Mouse (Mus musculus) stomach, postnatal 0 days (tissue): ENCODE results near the gene Xpo4. TPM values are rescaled to one million over a fixed set of nuclear protein-coding genes. Genes with fewer than 3 reads are reported as not detected.
A peak's percentile ranks its signal among the peaks of the same experiment; 100 is the strongest.
"Not testable (repeated sequence)": the region's sequence is repeated elsewhere in the genome, so short reads cannot be mapped to it uniquely, and the experiment has no call there.

Experiments
- ATAC-seq: fragments of 200-750 bp; cut with Nextera tagmentation; 2 replicates; pipeline ENCODE4 v1.8.0; 2017; ENCODE audit not compliant: low FRiP score, low TSS enrichment
- DNase-seq: peaks from one replicate; pipeline ENCODE4 v3.0.0-alpha.2; 2016; ENCODE audit warnings: low spot score
- H3K27ac ChIP-seq: fragments of 300-500 bp; sonication (generic); replicated peaks from 2 replicates; pipeline ENCODE4 v1.5.1; 2014; ENCODE audit warnings: mild to moderate bottlenecking, control low read depth
- H3K27me3 ChIP-seq: fragments of 300-500 bp; sonication (generic); 2 replicates; pipeline ENCODE4 v1.6.1; 2014; ENCODE audit warnings: low read length; ENCODE audit not compliant: control insufficient read depth, insufficient read depth
- H3K36me3 ChIP-seq: fragments of 300-500 bp; sonication (generic); 2 replicates; pipeline ENCODE4 v1.6.1; 2014; ENCODE audit warnings: low read length, mixed read lengths; ENCODE audit not compliant: control insufficient read depth, insufficient read depth
- H3K4me1 ChIP-seq: fragments of 300-500 bp; sonication (generic); replicated peaks from 2 replicates; pipeline ENCODE4 v1.6.1; 2014; ENCODE audit warnings: antibody characterized with exemption; ENCODE audit not compliant: control insufficient read depth, insufficient read depth
- H3K4me2 ChIP-seq: fragments of 300-500 bp; sonication (generic); replicated peaks from 2 replicates; pipeline ENCODE4 v1.6.1; 2014; ENCODE audit warnings: low read depth, mild to moderate bottlenecking, control low read depth, moderate library complexity
- H3K4me3 ChIP-seq: fragments of 300-500 bp; sonication (generic); 2 replicates; pipeline ENCODE4 v1.5.1; 2014; ENCODE audit warnings: low read depth, low read length, control low read depth
- H3K9ac ChIP-seq: fragments of 300-500 bp; sonication (generic); 2 replicates; pipeline ENCODE4 v1.6.1; 2014; ENCODE audit warnings: mild to moderate bottlenecking, low read length, control low read depth, mixed read lengths
- H3K9me3 ChIP-seq: fragments of 300-500 bp; sonication (generic); 2 replicates; pipeline ENCODE4 v1.6.1; 2016; ENCODE audit warnings: low read length; ENCODE audit not compliant: control insufficient read depth
- CTCF ChIP-seq: IDR thresholded peaks from 2 replicates; pipeline ENCODE4 v1.5.1; 2016; ENCODE audit warnings: antibody characterized with exemption, low read depth, mild to moderate bottlenecking, moderate library complexity
- EP300 ChIP-seq: optimal IDR thresholded peaks from 2 replicates; pipeline ENCODE3; 2016; ENCODE audit warnings: antibody characterized with exemption
- WGBS: fragments of 180-500 bp; shearing (Covaris S2); extraction: QIAGEN DNeasy Blood & Tissue Kit; methylation state at CpG from one replicate; pipeline ENCODE4 v1.1.7; 2014; 5-methylcytosine and 5-hydroxymethylcytosine counted together
- polyA plus RNA-seq: library from polyadenylated mRNA; unstranded; fragments of >200 nt; fragmentation: Nextera tagmentation; extraction: Ambion mirVana; gene quantifications from 2 replicates; pipeline ENCODE4 v1.2.1, GENCODE M21; 2015

The Xpo4 gene
- polyA plus RNA-seq, 1 experiment from 2014 or later = 7.9 TPM

DNA sequence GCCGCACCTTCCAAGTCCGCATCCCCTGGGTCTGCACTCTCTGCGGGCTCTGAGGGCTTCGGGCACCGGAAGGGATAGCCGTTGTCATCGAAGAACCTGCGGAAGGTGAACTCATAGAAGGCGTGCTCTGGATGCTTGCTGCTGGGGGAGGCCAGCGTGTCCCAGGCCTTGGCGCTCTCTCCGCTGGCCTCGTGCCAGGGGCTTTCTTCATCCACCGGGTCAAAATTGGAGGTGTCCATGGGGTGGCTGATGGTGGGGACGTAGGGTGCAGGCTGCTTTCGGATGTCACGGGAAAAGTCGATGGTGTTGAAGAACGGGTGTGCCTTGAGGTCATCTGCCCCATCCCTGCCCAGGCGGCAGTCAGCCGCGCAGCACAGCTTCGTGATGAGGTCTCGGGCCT is 26.1 kb upstream of the Xpo4 start:
- no peak for ATAC-seq

DNA sequence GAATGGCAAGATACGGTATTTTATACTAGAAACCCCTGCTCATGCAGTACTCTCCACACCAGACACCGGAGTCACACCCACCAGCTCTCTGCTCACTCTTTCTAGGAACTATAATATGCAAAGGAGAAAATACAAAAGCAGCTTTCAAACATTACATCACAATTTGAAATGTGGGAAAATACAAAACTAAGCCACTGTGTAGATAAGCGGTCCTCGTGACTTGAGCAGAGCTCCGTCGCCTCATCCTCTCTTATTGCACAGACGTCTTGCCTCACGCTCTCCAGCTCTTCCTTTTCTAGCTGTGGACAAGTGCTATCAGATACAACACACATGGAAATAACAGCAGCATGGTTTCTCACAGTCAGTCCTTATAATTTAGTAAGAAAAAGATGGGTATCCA is 25.5 kb upstream of the Xpo4 start:
- WGBS = 89% methylated on average over 8 of the region's 8 CpGs
- H3K9ac ChIP-seq = no peak overlapping the region
- peaks cover 14% of the 10 kb centered on the region; the same call in 1 of the 2 replicates for H3K36me3 ChIP-seq
- H3K9me3 ChIP-seq = no peaks in the 10 kb centered on the region
- H3K27me3 ChIP-seq = no peaks in the 10 kb centered on the region
- no peaks in the 10 kb centered on the region for H3K4me1 ChIP-seq
- ATAC-seq (no peak), DNase-seq (no peak)
- TF ChIP-seq CTCF = no peak
- TF ChIP-seq EP300 = no peak
- no peak overlapping the region for H3K4me2 ChIP-seq
- no peak overlapping the region for H3K4me3 ChIP-seq
- no peak overlapping the region for H3K27ac ChIP-seq

More for the DNA sequence above, 26.1 kb upstream of the Xpo4 start:
- H3K27ac ChIP-seq = no peak overlapping the region
- no peaks in the 10 kb centered on the region for H3K9me3 ChIP-seq
- no peaks in the 10 kb centered on the region for H3K27me3 ChIP-seq
- H3K4me3 ChIP-seq = no peak overlapping the region
- H3K36me3 ChIP-seq = peaks cover 16% of the 10 kb centered on the region; the same call in 1 of the 2 replicates
- no peak overlapping the region for H3K9ac ChIP-seq
- no peak for DNase-seq
- 94% methylated on average over 24 of the region's 24 CpGs for WGBS
- no peaks in the 10 kb centered on the region for H3K4me1 ChIP-seq
- H3K4me2 ChIP-seq = no peak overlapping the region
- TF ChIP-seq CTCF (no peak), EP300 (no peak)

DNA sequence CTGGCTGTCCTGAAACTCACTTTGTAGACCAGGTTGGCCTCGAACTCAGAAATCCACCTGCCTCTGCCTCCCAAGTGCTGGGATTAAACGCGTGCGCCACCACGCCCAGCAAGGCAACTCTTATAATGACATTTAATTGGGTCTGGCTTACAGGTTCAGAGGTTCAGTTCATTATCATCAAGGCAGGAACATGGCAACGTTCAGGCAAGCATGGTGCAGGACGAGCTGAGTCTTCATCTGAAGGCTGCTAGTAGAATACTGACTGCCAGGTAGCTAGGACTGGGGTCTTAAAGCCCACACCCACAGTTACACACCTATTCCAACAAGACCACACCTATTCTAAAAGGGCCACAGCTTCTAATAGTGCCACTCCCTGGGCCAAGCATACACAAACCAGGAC is 22.8 kb upstream of the Xpo4 start:
- not testable (repeated sequence) for H3K27me3 ChIP-seq, DNase-seq, H3K36me3 ChIP-seq, H3K4me3 ChIP-seq, H3K4me2 ChIP-seq, ATAC-seq, H3K9me3 ChIP-seq, H3K9ac ChIP-seq, H3K27ac ChIP-seq, H3K4me1 ChIP-seq
- 94% methylated on average over 7 of the region's 7 CpGs for whole genome bisulfite sequencing

DNA sequence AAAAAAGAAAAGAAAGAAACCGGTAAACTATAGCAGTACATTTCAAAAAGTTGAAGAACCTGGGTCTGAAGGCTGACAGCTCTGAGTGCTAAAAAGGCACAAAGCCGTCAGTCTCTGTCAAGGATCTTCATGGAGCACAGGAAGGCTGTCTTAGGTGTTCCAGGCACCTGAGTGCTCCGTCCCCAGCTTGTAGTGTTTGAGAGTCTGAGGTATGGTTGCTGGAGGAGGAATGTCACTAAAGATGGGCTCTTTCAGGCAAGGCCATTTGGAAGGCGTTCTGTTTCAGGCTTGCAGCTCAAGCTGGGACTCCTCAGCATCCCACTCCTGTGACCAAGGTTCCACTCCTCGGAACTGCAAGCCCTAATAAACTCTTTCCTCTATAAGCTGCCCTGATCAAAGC is 22.2 kb upstream of the Xpo4 start:
- ATAC-seq (no peak), DNase-seq (no peak)
- no peak overlapping the region for H3K4me3 ChIP-seq
- H3K9me3 ChIP-seq = no peaks in the 10 kb centered on the region
- H3K4me1 ChIP-seq = no peaks in the 10 kb centered on the region
- peaks cover 7% of the 10 kb centered on the region; the same call in 1 of the 2 replicates for H3K36me3 ChIP-seq
- H3K9ac ChIP-seq = no peak overlapping the region
- H3K4me2 ChIP-seq = no peak overlapping the region
- TF ChIP-seq CTCF = no peak
- TF ChIP-seq EP300 = no peak
- H3K27me3 ChIP-seq = no peaks in the 10 kb centered on the region
- 81% methylated on average over 5 of the region's 5 CpGs for WGBS
- no peak overlapping the region for H3K27ac ChIP-seq

DNA sequence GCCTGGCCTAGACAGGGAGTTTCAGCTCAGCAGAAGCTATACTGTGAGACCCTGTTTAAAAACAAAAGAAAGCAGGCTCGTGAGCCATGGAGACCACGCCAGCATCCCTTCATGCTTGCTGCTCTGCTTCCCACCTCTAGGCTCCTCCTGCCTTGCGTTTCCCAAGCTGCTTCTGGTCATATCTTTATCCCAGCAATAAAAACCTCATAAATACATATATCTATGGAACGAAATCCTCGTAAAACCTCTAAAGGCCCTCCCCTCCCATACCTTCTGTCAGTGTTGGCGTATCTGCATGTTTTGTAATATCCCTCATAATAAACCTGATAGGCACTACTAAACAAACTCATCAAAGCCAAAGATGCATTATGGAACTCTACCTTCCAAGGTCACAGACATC is 21.4 kb upstream of the Xpo4 start:
- no peaks in the 10 kb centered on the region for H3K27me3 ChIP-seq
- H3K9ac ChIP-seq = no peak overlapping the region
- TF ChIP-seq CTCF (no peak), EP300 (no peak)
- no peaks in the 10 kb centered on the region for H3K9me3 ChIP-seq
- H3K36me3 ChIP-seq = peaks cover 7% of the 10 kb centered on the region; the same call in 1 of the 2 replicates
- ATAC-seq = no peak
- H3K4me1 ChIP-seq = no peaks in the 10 kb centered on the region
- no peak overlapping the region for H3K4me2 ChIP-seq
- 87% methylated on average over 6 of the region's 6 CpGs for WGBS
- H3K27ac ChIP-seq = no peak overlapping the region
- no peak overlapping the region for H3K4me3 ChIP-seq
- DNase-seq = no peak

DNA sequence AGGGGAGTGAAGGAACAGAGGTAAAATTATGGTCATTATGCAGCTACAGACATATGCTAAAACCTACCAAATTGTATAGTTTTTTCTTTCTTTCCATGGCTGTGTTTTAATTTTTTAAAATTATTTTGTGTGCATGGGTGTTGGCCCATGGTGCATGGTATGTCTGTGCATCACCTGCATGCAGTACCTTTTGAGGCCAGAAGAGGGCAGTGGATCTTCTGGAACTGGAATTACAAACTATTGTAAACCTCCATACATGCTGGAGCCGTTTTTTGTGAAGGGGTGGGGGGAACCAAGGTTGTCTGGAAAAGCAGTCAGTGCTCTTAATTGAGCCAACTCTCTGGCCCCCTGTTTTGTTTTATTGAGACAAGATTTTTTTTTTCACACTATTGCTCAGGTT is 19.3 kb upstream of the Xpo4 start:
- TF ChIP-seq CTCF = peak; percentile 90
- no peak for TF ChIP-seq EP300
- WGBS = 8% methylated on average over 1 of the region's 1 CpGs

More for the DNA sequence above, 19.3 kb upstream of the Xpo4 start:
- no peak overlapping the region for H3K9ac ChIP-seq
- no peaks in the 10 kb centered on the region for H3K36me3 ChIP-seq
- no peaks in the 10 kb centered on the region for H3K9me3 ChIP-seq
- H3K4me2 ChIP-seq = no peak overlapping the region
- DNase-seq = peak; percentile 65
- H3K4me1 ChIP-seq = no peaks in the 10 kb centered on the region
- H3K27ac ChIP-seq = no peak overlapping the region
- no peaks in the 10 kb centered on the region for H3K27me3 ChIP-seq
- no peak for ATAC-seq
- H3K4me3 ChIP-seq = no peak overlapping the region
